Mouse (Mus musculus) liver, embryonic 16.5 days (tissue): ENCODE measurements around the gene Serbp1. TPM values are rescaled to one million over a fixed set of nuclear protein-coding genes. Genes with fewer than 3 reads are reported as not detected.

Source experiments
- ATAC-seq: fragments of 200-750 bp; cut with Nextera tagmentation; 2 replicates; pipeline ENCODE4 v1.8.0; 2017; ENCODE audit warnings: low read depth, mild to moderate bottlenecking, moderate number of reproducible peaks, moderate library complexity
- H3K27ac ChIP-seq: fragments of 300-500 bp; sonication (generic); 2 replicates; pipeline ENCODE4 v1.5.1; 2014; ENCODE audit warnings: mild to moderate bottlenecking, low read length
- H3K27me3 ChIP-seq: fragments of 300-500 bp; sonication (generic); 2 replicates; pipeline ENCODE4 v1.6.1; 2014; ENCODE audit warnings: low read depth, low read length, mixed read lengths; ENCODE audit not compliant: control insufficient read depth, insufficient read depth
- H3K36me3 ChIP-seq: fragments of 300-500 bp; sonication (generic); 2 replicates; pipeline ENCODE4 v1.6.1; 2014; ENCODE audit warnings: mild to moderate bottlenecking; ENCODE audit not compliant: control insufficient read depth, insufficient read depth
- H3K4me1 ChIP-seq: fragments of 300-500 bp; sonication (generic); 2 replicates; pipeline ENCODE4 v1.6.1; 2014; ENCODE audit warnings: low read depth, low read length, mixed read lengths; ENCODE audit not compliant: control insufficient read depth
- H3K4me2 ChIP-seq: fragments of 300-500 bp; sonication (generic); 2 replicates; pipeline ENCODE4 v1.6.1; 2014; ENCODE audit warnings: low read depth, low read length, mixed read lengths
- H3K4me3 ChIP-seq: fragments of 300-500 bp; sonication (generic); 2 replicates; pipeline ENCODE4 v1.5.1; 2014; ENCODE audit warnings: low read depth, mild to moderate bottlenecking, low read length
- H3K9ac ChIP-seq: fragments of 300-500 bp; sonication (generic); 2 replicates; pipeline ENCODE4 v1.6.1; 2014; ENCODE audit warnings: low read depth, low read length
- H3K9me3 ChIP-seq: fragments of 300-500 bp; sonication (generic); replicated peaks from 2 replicates; pipeline ENCODE4 v1.6.1; 2016; ENCODE audit warnings: low read length; ENCODE audit not compliant: control insufficient read depth
- WGBS: fragments of 180-500 bp; shearing (Covaris S2); extraction: QIAGEN DNeasy Blood & Tissue Kit; methylation state at CpG from one replicate; pipeline ENCODE4 v1.1.7; 2014; ENCODE audit not compliant: insufficient replicate concordance; 5-methylcytosine and 5-hydroxymethylcytosine counted together
- polyA plus RNA-seq: library from polyadenylated mRNA; unstranded; fragments of >200 nt; fragmentation: Nextera tagmentation; extraction: Ambion mirVana; gene quantifications from 2 replicates; pipeline ENCODE4 v1.2.1, GENCODE M21; 2015

Gene Serbp1
- polyA plus RNA-seq, 1 experiment from 2014 or later = 183 TPM

DNA sequence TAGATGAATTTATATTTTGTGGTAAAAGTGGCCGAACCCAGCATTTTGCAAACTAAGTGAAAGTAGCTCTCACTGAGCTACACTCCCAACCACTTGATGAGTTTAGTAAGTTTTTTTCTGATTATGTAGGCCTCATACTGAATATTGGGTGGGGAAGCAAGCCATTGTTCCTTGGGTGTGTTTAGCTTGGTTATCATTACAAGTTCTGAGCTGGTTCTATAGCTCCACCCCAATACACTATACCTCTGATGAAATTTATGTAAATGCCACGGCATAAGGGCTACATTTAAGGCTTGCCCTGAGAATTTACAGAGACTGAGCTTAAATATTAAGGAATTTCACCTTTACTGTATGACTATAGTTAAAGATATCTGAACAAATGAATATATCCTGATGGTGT lies 31.5 kb downstream of the Serbp1 start:
- no peak overlapping the region; the same call in 1 of the 2 replicates for H3K27ac ChIP-seq
- peaks cover 20% of the 10 kb centered on the region for H3K36me3 ChIP-seq
- peak overlapping the region; percentile 38 for H3K9ac ChIP-seq
- no peaks in the 10 kb centered on the region for H3K9me3 ChIP-seq
- peak overlapping the region; percentile 52 for H3K4me3 ChIP-seq
- H3K4me1 ChIP-seq = peaks cover 18% of the 10 kb centered on the region
- WGBS = 6% methylated on average over 2 of the region's 2 CpGs
- peak overlapping the region; percentile 66 for H3K4me2 ChIP-seq
- no peak for ATAC-seq
- no peaks in the 10 kb centered on the region for H3K27me3 ChIP-seq

DNA sequence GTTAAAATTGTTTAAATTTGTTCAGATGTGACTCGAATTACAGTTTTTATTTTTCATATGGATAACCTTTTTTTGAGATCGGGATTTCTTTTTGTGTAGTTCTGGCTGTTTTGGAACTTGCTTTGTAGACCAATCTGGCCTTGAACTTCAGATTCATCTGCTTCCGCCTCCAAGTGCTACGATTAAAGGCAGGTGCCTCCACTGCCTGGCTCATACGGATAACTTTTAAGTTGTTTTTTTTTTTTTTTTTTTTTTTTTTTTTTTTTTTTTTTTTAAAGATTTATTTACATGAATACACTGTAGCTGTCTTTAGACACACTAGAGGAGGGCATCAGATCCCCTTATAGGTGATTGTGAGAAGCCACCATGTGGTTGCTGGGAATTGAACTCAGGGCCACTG lies 40.0 kb downstream of the Serbp1 start:
- Histone ChIP-seq H3K9ac (no peak overlapping the region), H3K27ac (no peak overlapping the region), H3K4me2 (no peak overlapping the region), H3K4me3 (no peak overlapping the region), H3K9me3 (no peaks in the 10 kb centered on the region), H3K4me1 (peaks cover 3% of the 10 kb centered on the region), H3K27me3 (no peaks in the 10 kb centered on the region), H3K36me3 (peaks cover 49% of the 10 kb centered on the region)
- no peak for ATAC-seq
- WGBS = 69% methylated on average over 5 of the region's 5 CpGs

DNA sequence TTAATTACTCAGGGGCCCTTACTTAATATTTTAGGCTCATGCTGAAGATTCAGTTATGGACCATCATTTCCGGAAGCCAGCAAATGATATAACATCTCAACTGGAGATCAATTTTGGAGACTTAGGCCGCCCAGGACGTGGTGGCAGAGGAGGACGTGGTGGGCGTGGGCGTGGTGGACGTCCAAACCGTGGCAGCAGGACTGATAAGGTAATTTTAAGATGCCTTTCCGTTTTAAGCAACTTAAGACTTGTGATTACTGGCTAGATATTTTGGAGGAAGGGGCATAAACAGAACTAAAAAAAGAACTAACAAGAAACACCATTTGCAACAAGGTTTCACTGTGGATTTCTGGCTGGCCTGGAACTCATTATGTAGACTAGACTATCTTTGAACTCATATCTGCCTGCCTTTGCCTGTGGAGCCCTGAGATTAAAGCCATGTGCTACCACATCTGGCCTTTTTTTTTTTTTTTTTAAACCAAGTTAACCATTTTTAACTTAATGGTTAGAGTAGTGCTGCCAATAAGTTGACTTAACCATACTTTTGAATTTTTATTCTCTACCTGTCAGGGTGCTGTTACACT lies 43.7 kb downstream of the Serbp1 start:
- no peaks in the 10 kb centered on the region for H3K27me3 ChIP-seq
- H3K27ac ChIP-seq = no peak overlapping the region
- 26% methylated on average over 9 of the region's 9 CpGs for WGBS
- H3K4me2 ChIP-seq = no peak overlapping the region
- peaks cover 51% of the 10 kb centered on the region for H3K36me3 ChIP-seq
- H3K9me3 ChIP-seq = no peaks in the 10 kb centered on the region
- H3K4me1 ChIP-seq = no peaks in the 10 kb centered on the region; the same call in none of the 2 replicates
- no peak for ATAC-seq
- H3K4me3 ChIP-seq = no peak overlapping the region
- H3K9ac ChIP-seq = no peak overlapping the region

GRCm38 (mm10) chr6:67282897-67283296 lies 44.9 kb downstream of the Serbp1 start:
- Histone ChIP-seq H3K36me3 (peaks cover 43% of the 10 kb centered on the region), H3K4me3 (no peak overlapping the region), H3K27ac (no peak overlapping the region), H3K27me3 (no peaks in the 10 kb centered on the region), H3K9ac (no peak overlapping the region), H3K4me2 (no peak overlapping the region), H3K4me1 (no peaks in the 10 kb centered on the region; the same call in none of the 2 replicates), H3K9me3 (no peaks in the 10 kb centered on the region)
- WGBS = 55% methylated on average over 1 of the region's 1 CpGs
- ATAC-seq = no peak

DNA sequence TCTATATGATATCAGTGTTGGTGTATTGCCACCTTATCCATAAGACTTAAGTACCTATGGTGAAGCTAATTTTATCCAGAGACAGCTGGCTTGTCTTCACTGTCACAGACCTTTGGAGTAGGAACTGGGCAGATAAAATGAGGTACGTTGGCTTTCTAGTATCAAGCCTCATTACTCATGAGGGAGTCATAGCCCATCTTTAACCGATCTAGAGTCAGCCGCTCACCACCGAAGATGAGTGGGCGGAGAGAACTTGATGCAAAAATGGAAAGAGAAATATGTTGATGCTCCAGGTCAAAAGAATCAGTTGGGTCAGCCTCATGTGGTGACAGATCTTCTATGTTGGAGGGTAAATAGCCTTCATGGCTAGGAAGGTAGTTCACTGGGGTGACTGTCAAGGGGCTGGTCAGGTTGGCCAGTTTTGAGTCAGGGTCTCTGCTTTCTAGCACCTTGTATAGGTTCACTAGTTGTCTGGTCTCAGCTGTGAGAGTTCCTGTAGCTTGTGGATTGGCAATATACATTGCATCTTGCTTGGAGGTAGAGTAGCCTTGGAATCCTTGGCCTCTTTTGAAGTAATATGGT lies 54.2 kb downstream of the Serbp1 start:
- H3K4me3 ChIP-seq = no peak overlapping the region
- H3K4me2 ChIP-seq = no peak overlapping the region
- no peak overlapping the region for H3K27ac ChIP-seq
- H3K9me3 ChIP-seq = no peaks in the 10 kb centered on the region
- 53% methylated on average over 5 of the region's 5 CpGs for WGBS
- H3K9ac ChIP-seq = no peak overlapping the region
- no peak for ATAC-seq
- no peaks in the 10 kb centered on the region for H3K27me3 ChIP-seq
- H3K36me3 ChIP-seq = peaks cover 6% of the 10 kb centered on the region
- H3K4me1 ChIP-seq = no peaks in the 10 kb centered on the region

DNA sequence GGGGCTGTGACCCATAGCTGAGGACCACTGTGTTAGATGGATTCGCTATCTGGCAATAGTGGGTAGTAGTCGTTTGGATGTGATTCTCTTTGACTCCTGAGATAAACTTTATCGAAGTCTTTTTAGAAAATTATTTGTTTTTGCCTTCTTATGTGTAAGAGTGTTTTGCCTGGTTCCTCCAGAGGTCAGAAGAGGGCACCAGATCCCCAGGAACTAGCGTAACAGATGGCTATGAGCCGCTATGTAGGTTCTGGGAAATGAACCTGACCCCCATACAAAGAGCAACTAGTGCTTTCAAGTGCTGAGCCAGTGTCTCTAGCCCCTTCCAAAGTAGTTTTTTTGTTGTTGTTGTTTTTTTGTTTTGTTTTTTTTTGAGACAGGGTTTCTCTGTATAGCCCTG lies 58.1 kb downstream of the Serbp1 start:
- ATAC-seq = no peak
- Histone ChIP-seq H3K36me3 (no peaks in the 10 kb centered on the region), H3K9me3 (no peaks in the 10 kb centered on the region), H3K4me2 (no peak overlapping the region), H3K4me3 (no peak overlapping the region), H3K9ac (no peak overlapping the region), H3K27ac (no peak overlapping the region), H3K4me1 (no peaks in the 10 kb centered on the region; the same call in 1 of the 2 replicates), H3K27me3 (no peaks in the 10 kb centered on the region)
- WGBS = 53% methylated on average over 5 of the region's 5 CpGs

DNA sequence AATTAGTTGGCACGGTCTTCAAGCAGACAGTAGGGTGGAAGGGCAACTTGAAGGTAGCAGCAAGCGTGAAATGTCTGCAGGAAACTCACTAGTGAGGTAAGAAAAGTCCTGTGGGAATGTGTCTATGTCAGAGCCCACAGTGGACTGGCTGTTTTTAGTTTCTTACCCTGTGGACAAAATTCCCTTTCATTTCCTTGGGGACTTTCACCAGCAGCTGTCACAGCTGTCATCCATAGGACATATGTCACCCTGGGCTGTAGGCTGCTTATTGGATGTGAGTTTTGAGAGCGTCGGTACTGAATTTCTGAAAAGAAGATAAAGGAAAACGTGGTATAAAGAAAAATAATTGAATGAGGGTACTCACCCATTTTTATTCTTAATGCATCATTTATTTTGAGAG lies 60.8 kb downstream of the Serbp1 start:
- Histone ChIP-seq H3K27ac (no peak overlapping the region), H3K4me3 (no peak overlapping the region), H3K4me1 (no peaks in the 10 kb centered on the region; the same call in 1 of the 2 replicates), H3K27me3 (no peaks in the 10 kb centered on the region), H3K9me3 (no peaks in the 10 kb centered on the region), H3K9ac (no peak overlapping the region), H3K36me3 (no peaks in the 10 kb centered on the region), H3K4me2 (no peak overlapping the region)
- 76% methylated on average over 5 of the region's 5 CpGs for WGBS
- ATAC-seq = no peak

GRCm38 (mm10) chr6:67300300-67300699 lies 62.3 kb downstream of the Serbp1 start:
- ATAC-seq = peak; percentile 86
- 48% methylated on average over 4 of the region's 4 CpGs for WGBS
- H3K9me3 ChIP-seq = no peaks in the 10 kb centered on the region
- no peak overlapping the region for H3K9ac ChIP-seq
- no peaks in the 10 kb centered on the region for H3K27me3 ChIP-seq
- H3K36me3 ChIP-seq = no peaks in the 10 kb centered on the region
- no peak overlapping the region for H3K4me3 ChIP-seq
- no peak overlapping the region for H3K4me2 ChIP-seq
- H3K27ac ChIP-seq = peak overlapping the region; percentile 33; the same call in 1 of the 2 replicates
- H3K4me1 ChIP-seq = no peaks in the 10 kb centered on the region; the same call in 1 of the 2 replicates

DNA sequence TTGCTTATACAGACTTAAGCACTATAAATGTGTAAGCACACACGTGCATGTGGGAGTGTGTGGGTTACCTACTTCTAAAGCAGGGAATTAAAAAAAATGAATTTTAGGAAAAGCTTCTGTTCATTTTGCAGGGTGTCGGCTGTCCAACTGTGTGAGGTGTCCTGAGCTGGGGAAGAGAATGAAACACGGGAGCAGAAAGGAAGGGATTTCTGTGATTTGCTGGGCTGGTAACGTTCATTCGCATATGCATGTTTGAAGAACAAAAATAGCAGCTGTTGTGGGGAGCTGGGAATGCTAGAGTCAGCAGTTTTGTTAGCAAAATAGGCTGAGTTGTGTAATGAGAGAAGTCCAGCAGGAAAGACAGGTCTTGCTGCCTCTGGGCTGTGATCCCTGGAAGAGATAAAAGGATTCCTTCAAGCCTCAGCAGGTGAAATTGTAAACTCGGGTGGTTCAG lies 62.8 kb downstream of the Serbp1 start:
- H3K4me3 ChIP-seq = no peak overlapping the region
- H3K27me3 ChIP-seq = no peaks in the 10 kb centered on the region
- no peak overlapping the region for H3K9ac ChIP-seq
- H3K9me3 ChIP-seq = no peaks in the 10 kb centered on the region
- H3K27ac ChIP-seq = peak overlapping the region; percentile 31; the same call in 1 of the 2 replicates
- WGBS = 61% methylated on average over 6 of the region's 6 CpGs
- H3K4me1 ChIP-seq = no peaks in the 10 kb centered on the region; the same call in 1 of the 2 replicates
- no peaks in the 10 kb centered on the region for H3K36me3 ChIP-seq
- H3K4me2 ChIP-seq = no peak overlapping the region
- ATAC-seq = peak; percentile 69
